In the genomic region with DNA sequence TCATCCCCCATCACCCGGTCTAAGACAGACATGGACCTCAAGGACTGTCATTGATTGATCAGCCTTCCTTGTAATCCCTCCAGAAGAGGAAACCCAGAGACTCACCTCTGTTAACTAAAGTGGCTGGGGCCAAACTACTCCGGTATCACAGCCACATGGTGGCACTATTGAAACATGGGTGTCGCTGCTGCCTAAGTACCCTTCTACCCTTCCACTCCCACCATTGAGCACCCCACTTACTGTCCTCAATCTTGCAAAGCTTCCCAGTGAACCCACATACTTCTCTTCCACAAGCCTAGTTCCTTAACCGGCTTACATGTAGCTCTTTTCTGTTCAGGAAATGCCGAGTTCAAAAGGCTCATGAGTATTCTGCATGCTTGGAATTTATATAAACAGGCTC, we compare ENCODE assay signal across 8 mouse cellular contexts. TPM values are rescaled to one million over a fixed set of nuclear protein-coding genes. Genes with fewer than 3 reads are reported as not detected.
A peak's percentile ranks its signal among the peaks of the same experiment; 100 is the strongest.
DNase-seq lines count a peak whose midpoint lies in the region; ATAC-seq and TF ChIP-seq lines count a peak whose summit lies in the region.
"Had no signal": no experiment of that assay in that cellular context is flagged by ENCODE, and none has a peak within 500 bp of the region (broad histone marks: within the 10 kb centered on the region; RNA-seq: fewer than 3 reads in every experiment).

No protein-coding gene starts in this region.

- no peaks in the 10 kb centered on the region for H3K4me1 ChIP-seq in liver, adult 2 months (ENCODE audit: control insufficient read depth, insufficient read depth, low read length)
- no peaks in the 10 kb centered on the region for H3K4me1 ChIP-seq in liver, embryonic 12.5 days
- no peaks in the 10 kb centered on the region for H3K4me1 ChIP-seq in bone marrow, adult 2 months (ENCODE audit: control insufficient read depth, insufficient read depth, low read length)
- no peaks in the 10 kb centered on the region for H3K4me1 ChIP-seq in kidney, postnatal 0 days (replicated peaks; ENCODE audit: insufficient read depth, low read length)
- no peaks in the 10 kb centered on the region for H3K4me1 ChIP-seq in hindbrain, embryonic 13.5 days (replicated peaks)

- no peaks in the 10 kb centered on the region for H3K9me3 ChIP-seq in liver, embryonic 12.5 days (replicated peaks)
- H3K9me3 ChIP-seq in kidney, postnatal 0 days (replicated peaks; ENCODE audit: low read length): no peaks in the 10 kb centered on the region
- no peaks in the 10 kb centered on the region for H3K9me3 ChIP-seq in hindbrain, embryonic 13.5 days

- H3K4me3 ChIP-seq in liver, adult 2 months (ENCODE audit: insufficient read depth, low read depth, low read length): no peak overlapping the region
- no peak overlapping the region for H3K4me3 ChIP-seq in liver, embryonic 12.5 days
- no peak overlapping the region for H3K4me3 ChIP-seq in bone marrow, adult 2 months (replicated peaks; ENCODE audit: control insufficient read depth, low read depth, low read length)
- H3K4me3 ChIP-seq in kidney, postnatal 0 days (replicated peaks; ENCODE audit: low read depth, low read length): no peak overlapping the region
- H3K4me3 ChIP-seq in hindbrain, embryonic 13.5 days: no peak overlapping the region

- peak; percentile 63 for TF ChIP-seq CTCF in liver, adult 2 months (IDR thresholded peaks at IDR 0.05; ENCODE audit: low read depth, low read length)
- peak; percentile 59; the same call in 1 of the 2 replicates for TF ChIP-seq CTCF in bone marrow, adult 2 months (IDR thresholded peaks at IDR 0.05; ENCODE audit: control insufficient read depth, insufficient read depth, low read length)
- TF ChIP-seq CTCF in kidney, postnatal 0 days (IDR thresholded peaks at IDR 0.05; ENCODE audit: low read depth): peak; percentile 62

- H3K27ac ChIP-seq in liver, adult 2 months (replicated peaks; ENCODE audit: insufficient read depth, low read depth, low read length): no peak overlapping the region
- H3K27ac ChIP-seq in liver, embryonic 12.5 days: no peak overlapping the region
- H3K27ac ChIP-seq in bone marrow, adult 2 months (ENCODE audit: control insufficient read depth, insufficient read depth, low read depth, low read length, poor library complexity): no peak overlapping the region
- no peak overlapping the region for H3K27ac ChIP-seq in kidney, postnatal 0 days
- no peak overlapping the region for H3K27ac ChIP-seq in hindbrain, embryonic 13.5 days

- WGBS in liver, adult 2 months: 38% methylated on average over 5 of the region's 5 CpGs
- 33% methylated on average over 5 of the region's 5 CpGs for WGBS in liver, embryonic 12.5 days (ENCODE audit: insufficient replicate concordance)
- WGBS in bone marrow, adult 2 months: 34% methylated on average over 5 of the region's 5 CpGs
- 33% methylated on average over 5 of the region's 5 CpGs for WGBS in kidney, postnatal 0 days
- WGBS in hindbrain, embryonic 13.5 days: 56% methylated on average over 5 of the region's 5 CpGs

- no peak for ATAC-seq in liver, embryonic 12.5 days
- no peak for ATAC-seq in kidney, postnatal 0 days (replicated peaks; ENCODE audit: low FRiP score, low read depth)
- ATAC-seq in hindbrain, embryonic 13.5 days (ENCODE audit: low FRiP score): no peak

- no peaks in the 10 kb centered on the region for H3K27me3 ChIP-seq in liver, adult 2 months (ENCODE audit: control insufficient read depth, insufficient read depth, low read length)
- no peaks in the 10 kb centered on the region for H3K27me3 ChIP-seq in liver, embryonic 12.5 days (replicated peaks)
- H3K27me3 ChIP-seq in kidney, postnatal 0 days (ENCODE audit: insufficient read depth, low read length): no peaks in the 10 kb centered on the region
- H3K27me3 ChIP-seq in hindbrain, embryonic 13.5 days: no peaks in the 10 kb centered on the region

- TF ChIP-seq POLR2A in liver, adult 2 months (IDR thresholded peaks at IDR 0.05; ENCODE audit: extremely low read depth, insufficient read depth, low read length): no peak
- no peak for TF ChIP-seq POLR2A in bone marrow, adult 2 months (IDR thresholded peaks at IDR 0.05; ENCODE audit: borderline replicate concordance, control insufficient read depth, low read depth, low read length)

- no peaks in the 10 kb centered on the region for H3K79me2 ChIP-seq in liver, adult 2 months (ENCODE audit: control insufficient read depth, insufficient read depth, low read length)

- no peak overlapping the region for H3K4me2 ChIP-seq in liver, embryonic 12.5 days
- no peak overlapping the region for H3K4me2 ChIP-seq in kidney, postnatal 0 days (ENCODE audit: low read length)
- no peak overlapping the region for H3K4me2 ChIP-seq in hindbrain, embryonic 13.5 days

- DNase-seq in liver, adult 2 months (ENCODE audit: extremely low read depth, low read depth, low spot score): peak; percentile 31
- DNase-seq in kidney, postnatal 0 days (ENCODE audit: low spot score): peak; percentile 69
- peak; percentile 20 to 59 for DNase-seq in thymus, postnatal 10 days (ENCODE audit: low spot score in 2 of 2)
- no peak for DNase-seq in cerebellum, postnatal 14 days
- DNase-seq: right cerebral cortex, adult 18-20 months had no signal

- H3K9ac ChIP-seq in liver, adult 2 months (ENCODE audit: low read depth, low read length): no peak overlapping the region
- no peak overlapping the region for H3K9ac ChIP-seq in liver, embryonic 12.5 days
- no peak overlapping the region for H3K9ac ChIP-seq in kidney, postnatal 0 days (ENCODE audit: low read depth, low read length)
- no peak overlapping the region for H3K9ac ChIP-seq in hindbrain, embryonic 13.5 days

- H3K36me3 ChIP-seq in liver, adult 2 months (ENCODE audit: control insufficient read depth, insufficient read depth, low read length): no peaks in the 10 kb centered on the region
- H3K36me3 ChIP-seq in liver, embryonic 12.5 days: no peaks in the 10 kb centered on the region
- no peaks in the 10 kb centered on the region for H3K36me3 ChIP-seq in kidney, postnatal 0 days (ENCODE audit: insufficient read depth, low read length)
- no peaks in the 10 kb centered on the region for H3K36me3 ChIP-seq in hindbrain, embryonic 13.5 days

RNA-seq across cellular contexts. Expression of gene Hibadh, which starts 22.8 kb away (rescaled TPM):
- 308 and 311 TPM in 2 replicates for total RNA-seq in liver, adult 2 months (2014; rRNA removed)
- 225 and 253 TPM in 2 replicates for polyA plus RNA-seq in liver, adult 2 months (2012; rRNA removed)
- 68.3 and 68.6 TPM in 2 replicates for polyA plus RNA-seq in liver, embryonic 12.5 days (2016; fragmentation: Nextera tagmentation; extraction: Ambion mirVana)
- 13.0 and 21.7 TPM in 2 replicates for polyA plus RNA-seq in bone marrow, adult 2 months (2011; ENCODE audit: insufficient read depth, insufficient read length, low replicate concordance, missing spikeins)
- 217 and 218 TPM in 2 replicates for polyA plus RNA-seq in kidney, postnatal 0 days (2015; fragmentation: Nextera tagmentation; extraction: Ambion mirVana)
- polyA plus RNA-seq in hindbrain, embryonic 13.5 days (2015; fragmentation: Nextera tagmentation; extraction: Ambion mirVana): 62.9 and 64.6 TPM in 2 replicates

RNA-seq across cellular contexts. Expression of gene Tax1bp1, which starts 50.5 kb away (rescaled TPM):
- 90.3 and 121 TPM in 2 replicates for total RNA-seq in liver, adult 2 months (2014; rRNA removed)
- 16.2 and 18.4 TPM in 2 replicates for polyA plus RNA-seq in liver, adult 2 months (2012; rRNA removed)
- polyA plus RNA-seq in liver, embryonic 12.5 days (2016; fragmentation: Nextera tagmentation; extraction: Ambion mirVana): 88.2 and 89.6 TPM in 2 replicates
- polyA plus RNA-seq in bone marrow, adult 2 months (2011; ENCODE audit: insufficient read depth, insufficient read length, low replicate concordance, missing spikeins): 56.2 and 65.8 TPM in 2 replicates
- 188 and 189 TPM in 2 replicates for polyA plus RNA-seq in kidney, postnatal 0 days (2015; fragmentation: Nextera tagmentation; extraction: Ambion mirVana)
- polyA plus RNA-seq in hindbrain, embryonic 13.5 days (2015; fragmentation: Nextera tagmentation; extraction: Ambion mirVana): 180 and 183 TPM in 2 replicates

Comparison
In these comparisons a context has a peak if more than half of its experiments do, and no peak if none do; other contexts are left out.
1. DNase-seq: peak in liver, adult 2 months (single experiment), kidney, postnatal 0 days (single experiment) and thymus, postnatal 10 days (2 of 2); none in cerebellum, postnatal 14 days (0 of 2).
2. Peak in every context shown above with its lines, with median percentiles within 50 percentile points of each other: CTCF ChIP-seq.